Mouse (Mus musculus) midbrain, embryonic 10.5 days (tissue): ENCODE results near the gene Cdkl4. TPM values are rescaled to one million over a fixed set of nuclear protein-coding genes. Genes with fewer than 3 reads are reported as not detected.
"Not testable (repeated sequence)": the region's sequence is repeated elsewhere in the genome, so short reads cannot be mapped to it uniquely, and the experiment has no call there.

ENCODE experiments used
- DNase-seq: peaks from one replicate; pipeline ENCODE4 v3.0.0-alpha.2; 2017; ENCODE audit warnings: low spot score
- H3K27ac ChIP-seq: fragments of 300-500 bp; sonication (generic); replicated peaks from 2 replicates; pipeline ENCODE4 v1.5.1; 2016; ENCODE audit warnings: mild to moderate bottlenecking
- H3K27me3 ChIP-seq: fragments of 300-500 bp; sonication (generic); 2 replicates; pipeline ENCODE4 v1.6.1; 2016; ENCODE audit warnings: low read depth, mild to moderate bottlenecking; ENCODE audit not compliant: poor library complexity, severe bottlenecking
- H3K36me3 ChIP-seq: fragments of 300-500 bp; sonication (generic); 2 replicates; pipeline ENCODE4 v1.6.1; 2016; ENCODE audit warnings: mild to moderate bottlenecking, moderate library complexity
- H3K4me1 ChIP-seq: fragments of 300-500 bp; sonication (generic); 2 replicates; pipeline ENCODE4 v1.6.1; 2016
- H3K4me3 ChIP-seq: fragments of 300-500 bp; sonication (generic); 2 replicates; pipeline ENCODE4 v1.5.1; 2016; ENCODE audit warnings: mild to moderate bottlenecking, moderate library complexity
- H3K9me3 ChIP-seq: fragments of 300-500 bp; sonication (generic); replicated peaks from 2 replicates; pipeline ENCODE4 v1.6.1; 2016; ENCODE audit warnings: mild to moderate bottlenecking
- WGBS: fragments of 180-500 bp; shearing (Covaris S2); methylation state at CpG from one replicate; pipeline ENCODE4 v1.1.7; 2016; 5-methylcytosine and 5-hydroxymethylcytosine counted together
- polyA plus RNA-seq: library from polyadenylated mRNA; unstranded; fragments of >200 nt; fragmentation: Nextera tagmentation; extraction: Ambion mirVana; gene quantifications from 2 replicates; pipeline ENCODE4 v1.2.1, GENCODE M21; 2016

The Cdkl4 gene
- polyA plus RNA-seq, 1 experiment from 2014 or later, result 2.0 TPM

DNA sequence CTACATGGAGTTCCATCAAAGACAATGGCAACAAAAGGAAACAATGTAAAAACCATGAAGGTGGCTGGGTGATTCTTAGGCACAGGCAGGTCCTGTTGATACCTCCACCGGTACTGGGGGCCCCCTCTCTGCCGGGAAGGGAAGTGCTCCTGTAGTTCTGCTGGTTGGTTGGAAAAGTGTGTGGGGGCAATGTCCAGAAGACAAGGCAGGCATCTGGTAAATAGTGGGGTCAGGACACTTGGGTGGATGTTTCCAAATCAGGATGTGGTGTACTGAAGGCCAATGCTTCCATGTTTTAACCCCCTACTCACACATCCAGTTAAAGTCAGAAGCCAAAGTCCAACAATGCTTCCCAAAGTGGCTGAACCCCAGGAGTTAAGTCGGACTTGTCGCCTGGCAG lies 17.9 kb downstream of the Cdkl4 start:
- no peak for DNase-seq
- H3K4me1 ChIP-seq, result peaks cover 6% of the 10 kb centered on the region
- H3K27me3 ChIP-seq, result no peaks in the 10 kb centered on the region
- no peak overlapping the region for H3K27ac ChIP-seq
- 84% methylated on average over 4 of the region's 4 CpGs for WGBS
- H3K36me3 ChIP-seq, result peaks cover 28% of the 10 kb centered on the region
- no peaks in the 10 kb centered on the region for H3K9me3 ChIP-seq
- no peak overlapping the region for H3K4me3 ChIP-seq

- Histone ChIP-seq H3K4me3 (no peak overlapping the region), H3K4me1 (peaks cover 7% of the 10 kb centered on the region), H3K9me3 (no peaks in the 10 kb centered on the region), H3K27ac (no peak overlapping the region), H3K27me3 (no peaks in the 10 kb centered on the region), H3K36me3 (peaks cover 21% of the 10 kb centered on the region)
- DNase-seq, result peak; percentile 34
- 35% methylated on average over 11 of the region's 11 CpGs for WGBS
These were observed 18.6 kb downstream of the Cdkl4 start for GRCm38 (mm10) chr17:80559050-80559449.

DNA sequence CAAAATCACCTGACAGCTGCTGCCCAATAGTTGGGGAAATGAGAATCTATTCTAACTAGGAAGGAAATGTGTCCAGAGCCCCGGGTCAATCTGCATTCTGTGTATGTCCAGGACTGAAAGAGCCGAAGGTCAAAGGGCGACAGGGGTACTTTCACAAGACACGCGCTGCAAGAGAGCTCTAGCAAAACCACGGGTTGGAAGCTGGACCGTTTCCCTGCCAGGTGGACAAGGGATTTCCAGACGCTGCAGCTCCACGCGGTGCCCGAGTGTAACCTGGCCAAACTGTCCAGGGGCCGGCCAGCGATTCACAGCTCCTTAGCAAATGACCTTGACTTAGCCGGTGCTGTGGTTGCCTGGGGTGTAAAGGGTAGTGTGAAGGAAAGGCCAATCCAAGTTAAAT lies 19.0 kb downstream of the Cdkl4 start:
- peaks cover 16% of the 10 kb centered on the region for H3K36me3 ChIP-seq
- H3K4me1 ChIP-seq, result peaks cover 10% of the 10 kb centered on the region
- DNase-seq, result no peak
- no peaks in the 10 kb centered on the region for H3K9me3 ChIP-seq
- H3K27ac ChIP-seq, result no peak overlapping the region
- WGBS, result 78% methylated on average over 14 of the region's 14 CpGs
- no peaks in the 10 kb centered on the region for H3K27me3 ChIP-seq
- H3K4me3 ChIP-seq, result no peak overlapping the region

GRCm38 (mm10) chr17:80557461-80557860 lies 20.2 kb downstream of the Cdkl4 start:
- Histone ChIP-seq H3K36me3 (peaks cover 16% of the 10 kb centered on the region), H3K4me3 (no peak overlapping the region), H3K27me3 (no peaks in the 10 kb centered on the region), H3K27ac (no peak overlapping the region), H3K9me3 (no peaks in the 10 kb centered on the region), H3K4me1 (peaks cover 14% of the 10 kb centered on the region)
- WGBS, result 94% methylated on average over 5 of the region's 5 CpGs
- no peak for DNase-seq

- Histone ChIP-seq H3K36me3 (peaks cover 16% of the 10 kb centered on the region), H3K4me1 (peaks cover 11% of the 10 kb centered on the region), H3K27me3 (no peaks in the 10 kb centered on the region), H3K27ac (peak overlapping the region; percentile 85), H3K4me3 (peak overlapping the region; percentile 63), H3K9me3 (no peaks in the 10 kb centered on the region)
- WGBS, result 5% methylated on average over 35 of the region's 35 CpGs
- DNase-seq, result peak; percentile 78
These were observed 24.0 kb downstream of the Cdkl4 start for GRCm38 (mm10) chr17:80553318-80554270.

- DNase-seq, result no peak
- H3K27ac ChIP-seq, result peak overlapping the region; percentile 85
- H3K36me3 ChIP-seq, result peaks cover 15% of the 10 kb centered on the region
- no peaks in the 10 kb centered on the region for H3K27me3 ChIP-seq
- no peaks in the 10 kb centered on the region for H3K9me3 ChIP-seq
- peak overlapping the region; percentile 63; the same call in 1 of the 2 replicates for H3K4me3 ChIP-seq
- H3K4me1 ChIP-seq, result peaks cover 10% of the 10 kb centered on the region
- WGBS, result 91% methylated on average over 4 of the region's 4 CpGs
These were observed 25.0 kb downstream of the Cdkl4 start for GRCm38 (mm10) chr17:80552653-80553052.

GRCm38 (mm10) chr17:80550981-80551380 lies 26.6 kb downstream of the Cdkl4 start:
- Histone ChIP-seq H3K36me3 (peaks cover 4% of the 10 kb centered on the region; the same call in 1 of the 2 replicates), H3K27me3 (no peaks in the 10 kb centered on the region), H3K9me3 (no peaks in the 10 kb centered on the region), H3K27ac (no peak overlapping the region), H3K4me3 (no peak overlapping the region), H3K4me1 (peaks cover 10% of the 10 kb centered on the region)
- WGBS, result 86% methylated on average over 15 of the region's 15 CpGs
- DNase-seq, result no peak

DNA sequence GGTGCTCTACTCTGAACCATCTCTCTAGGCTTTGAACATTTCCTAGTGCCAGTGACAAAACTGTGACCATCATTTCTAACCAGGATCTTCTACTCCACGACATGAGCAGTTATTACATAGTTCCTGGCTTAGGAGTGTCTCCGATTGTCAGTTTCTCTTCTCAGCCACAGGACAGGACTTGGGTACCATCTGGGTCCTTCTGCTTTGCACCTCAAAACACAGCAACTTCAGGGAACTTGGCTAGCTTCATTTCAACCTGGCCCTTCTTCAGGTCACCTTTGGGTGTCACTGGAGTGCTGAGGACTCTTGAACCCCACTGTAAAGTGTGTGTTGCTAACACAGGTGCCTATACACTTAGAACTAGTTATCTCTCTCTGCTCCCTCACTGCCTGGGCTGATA lies 30.8 kb downstream of the Cdkl4 start:
- DNase-seq, result no peak
- no peaks in the 10 kb centered on the region for H3K27me3 ChIP-seq
- H3K36me3 ChIP-seq, result no peaks in the 10 kb centered on the region
- H3K27ac ChIP-seq, result no peak overlapping the region
- H3K9me3 ChIP-seq, result no peaks in the 10 kb centered on the region
- WGBS, result 87% methylated on average over 2 of the region's 2 CpGs
- H3K4me1 ChIP-seq, result no peaks in the 10 kb centered on the region
- no peak overlapping the region for H3K4me3 ChIP-seq

- H3K9me3 ChIP-seq, result no peaks in the 10 kb centered on the region
- H3K4me3 ChIP-seq, result no peak overlapping the region
- H3K4me1 ChIP-seq, result no peaks in the 10 kb centered on the region
- no peak overlapping the region for H3K27ac ChIP-seq
- H3K27me3 ChIP-seq, result no peaks in the 10 kb centered on the region
- 93% methylated on average over 8 of the region's 8 CpGs for WGBS
- no peak for DNase-seq
- no peaks in the 10 kb centered on the region for H3K36me3 ChIP-seq
These were observed 31.4 kb downstream of the Cdkl4 start for GRCm38 (mm10) chr17:80546227-80546626.

DNA sequence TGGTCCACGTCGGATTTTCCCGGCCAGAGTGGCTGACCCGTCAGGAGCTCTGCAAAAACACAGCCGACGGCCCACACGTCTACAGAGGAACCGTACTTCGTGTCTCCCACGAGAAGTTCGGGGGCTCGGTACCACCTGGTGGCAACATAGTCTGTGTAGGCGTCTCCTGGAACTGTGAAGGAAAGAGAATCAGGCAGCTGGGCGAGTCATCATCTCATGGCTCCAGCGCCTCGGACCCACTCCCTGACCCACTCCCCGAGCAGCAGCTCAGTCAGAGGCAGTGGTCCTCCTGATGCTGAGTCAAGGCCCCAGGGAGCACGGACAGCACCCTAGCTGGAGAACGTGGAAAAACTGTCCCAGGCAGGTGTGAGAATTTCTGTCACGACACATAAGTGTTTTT lies 34.0 kb downstream of the Cdkl4 start:
- Histone ChIP-seq H3K36me3 (no peaks in the 10 kb centered on the region), H3K27ac (no peak overlapping the region), H3K27me3 (no peaks in the 10 kb centered on the region), H3K4me3 (no peak overlapping the region), H3K4me1 (no peaks in the 10 kb centered on the region), H3K9me3 (no peaks in the 10 kb centered on the region)
- DNase-seq, result no peak
- 93% methylated on average over 20 of the region's 20 CpGs for WGBS

DNA sequence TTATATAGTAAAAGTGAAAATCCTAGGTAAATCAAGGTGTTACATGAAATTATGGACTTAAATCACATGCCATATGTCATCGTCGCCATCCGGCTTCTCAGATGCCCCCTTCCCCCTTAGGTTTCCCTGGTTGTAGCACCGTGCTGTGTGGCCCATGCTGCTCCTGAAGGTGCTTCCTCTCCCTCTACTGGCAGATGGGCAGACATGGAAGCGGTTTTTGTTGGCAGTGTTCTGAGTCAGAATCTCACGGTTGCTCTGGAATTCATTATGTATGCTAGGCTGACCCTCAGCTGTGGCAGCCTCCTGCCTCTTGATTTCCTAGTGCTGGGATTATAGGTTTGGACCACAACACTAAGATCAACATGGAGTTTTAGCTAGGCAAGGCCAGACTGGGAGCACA lies 40.5 kb downstream of the Cdkl4 start:
- H3K9me3 ChIP-seq, result no peaks in the 10 kb centered on the region
- WGBS, result 69% methylated on average over 6 of the region's 6 CpGs
- no peaks in the 10 kb centered on the region for H3K36me3 ChIP-seq
- no peaks in the 10 kb centered on the region for H3K27me3 ChIP-seq
- H3K4me1 ChIP-seq, result no peaks in the 10 kb centered on the region
- peak; percentile 11 for DNase-seq
- no peak overlapping the region for H3K4me3 ChIP-seq
- H3K27ac ChIP-seq, result no peak overlapping the region

GRCm38 (mm10) chr17:80535633-80536032 lies 42.0 kb downstream of the Cdkl4 start:
- no peak for DNase-seq
- H3K4me3 ChIP-seq, result no peak overlapping the region
- WGBS, result 90% methylated on average over 6 of the region's 6 CpGs
- H3K4me1 ChIP-seq, result no peaks in the 10 kb centered on the region
- no peak overlapping the region for H3K27ac ChIP-seq
- no peaks in the 10 kb centered on the region for H3K36me3 ChIP-seq
- H3K27me3 ChIP-seq, result no peaks in the 10 kb centered on the region
- no peaks in the 10 kb centered on the region for H3K9me3 ChIP-seq

DNA sequence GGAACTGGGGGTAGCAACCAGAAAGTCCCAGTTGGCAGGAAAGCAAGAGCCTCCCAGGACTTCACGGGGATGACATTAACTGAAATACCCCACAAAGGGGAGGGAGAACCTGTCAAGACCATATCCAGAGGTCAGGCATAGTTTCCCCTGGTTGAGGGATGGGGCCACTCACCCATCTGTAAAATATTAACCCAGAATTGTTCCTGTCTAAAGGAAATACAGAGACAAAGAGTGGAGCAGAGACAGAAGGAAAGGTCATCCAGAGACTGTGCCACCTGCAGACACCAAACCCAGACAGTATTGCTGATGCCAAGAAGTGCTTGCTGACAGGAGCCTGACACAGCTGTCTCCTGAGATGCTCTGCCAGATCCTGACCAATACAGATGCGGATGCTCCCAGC lies 46.3 kb downstream of the Cdkl4 start:
- H3K27me3 ChIP-seq, DNase-seq, H3K9me3 ChIP-seq, H3K4me3 ChIP-seq, H3K36me3 ChIP-seq, H3K4me1 ChIP-seq, H3K27ac ChIP-seq: not testable (repeated sequence)
- 81% methylated on average over 2 of the region's 2 CpGs for WGBS
